Mouse (Mus musculus) embryonic facial prominence, embryonic 10.5 days (tissue): ENCODE measurements around the gene Igsf1. TPM values are rescaled to one million over a fixed set of nuclear protein-coding genes. Genes with fewer than 3 reads are reported as not detected.
A peak's percentile ranks its signal among the peaks of the same experiment; 100 is the strongest.

Source experiments
- DNase-seq: peaks from one replicate; pipeline ENCODE4 v3.0.0-alpha.2; 2017; ENCODE audit warnings: low spot score
- H3K27ac ChIP-seq: fragments of 300-500 bp; sonication (generic); replicated peaks from 2 replicates; pipeline ENCODE4 v1.5.1; 2016; ENCODE audit warnings: mild to moderate bottlenecking
- H3K27me3 ChIP-seq: fragments of 300-500 bp; sonication (generic); replicated peaks from 2 replicates; pipeline ENCODE4 v1.6.1; 2016; ENCODE audit warnings: low read depth, mild to moderate bottlenecking; ENCODE audit not compliant: poor library complexity, severe bottlenecking
- H3K36me3 ChIP-seq: fragments of 300-500 bp; sonication (generic); replicated peaks from 2 replicates; pipeline ENCODE4 v1.6.1; 2016; ENCODE audit warnings: mild to moderate bottlenecking, moderate library complexity
- H3K4me1 ChIP-seq: fragments of 300-500 bp; sonication (generic); 2 replicates; pipeline ENCODE4 v1.6.1; 2016
- H3K4me3 ChIP-seq: fragments of 300-500 bp; sonication (generic); 2 replicates; pipeline ENCODE4 v1.5.1; 2016; ENCODE audit warnings: mild to moderate bottlenecking, moderate library complexity
- H3K9me3 ChIP-seq: fragments of 300-500 bp; sonication (generic); 2 replicates; pipeline ENCODE4 v1.6.1; 2016; ENCODE audit warnings: mild to moderate bottlenecking
- WGBS: fragments of 180-500 bp; shearing (Covaris S2); methylation state at CpG from one replicate; pipeline ENCODE4 v1.1.7; 2016; 5-methylcytosine and 5-hydroxymethylcytosine counted together
- polyA plus RNA-seq: library from polyadenylated mRNA; unstranded; fragments of >200 nt; fragmentation: Nextera tagmentation; extraction: Ambion mirVana; gene quantifications from 2 replicates; pipeline ENCODE4 v1.2.1, GENCODE M21; 2016

The Igsf1 gene
- polyA plus RNA-seq, result 3.7 and 5.3 TPM in 2 replicates

- WGBS, result 21% methylated on average over 28 of the region's 28 CpGs
- Histone ChIP-seq H3K36me3 (no peaks in the 10 kb centered on the region), H3K9me3 (no peaks in the 10 kb centered on the region), H3K4me3 (peak within 1 kb of the TSS; percentile 52), H3K27me3 (no peaks in the 10 kb centered on the region), H3K4me1 (no peaks in the 10 kb centered on the region), H3K27ac (0 out of 2 replicates have a peak within 1 kb of the TSS, but pooled peaks have one; percentile 30)
- DNase-seq, result peak; percentile 72
Measured at GRCm38 (mm10) chrX:49797213-49798019, at the start of gene Igsf1. Gene Igsf1, minus strand, starts transcription at chrX:49797749.

GRCm38 (mm10) chrX:49770828-49771227, 26.7 kb downstream of the Igsf1 start:
- H3K27ac ChIP-seq, result no peak overlapping the region
- WGBS, result 31% methylated on average over 2 of the region's 2 CpGs
- no peaks in the 10 kb centered on the region for H3K9me3 ChIP-seq
- H3K27me3 ChIP-seq, result no peaks in the 10 kb centered on the region
- DNase-seq, result no peak
- no peaks in the 10 kb centered on the region for H3K36me3 ChIP-seq
- no peak overlapping the region for H3K4me3 ChIP-seq
- no peaks in the 10 kb centered on the region for H3K4me1 ChIP-seq

- WGBS, result 51% methylated on average over 5 of the region's 5 CpGs
- no peaks in the 10 kb centered on the region for H3K36me3 ChIP-seq
- no peaks in the 10 kb centered on the region for H3K4me1 ChIP-seq
- no peaks in the 10 kb centered on the region for H3K27me3 ChIP-seq
- H3K4me3 ChIP-seq, result no peak overlapping the region
- DNase-seq, result no peak
- H3K27ac ChIP-seq, result no peak overlapping the region
- H3K9me3 ChIP-seq, result no peaks in the 10 kb centered on the region
Measured at GRCm38 (mm10) chrX:49745192-49745591, 52.4 kb downstream of the Igsf1 start.

- Histone ChIP-seq H3K27ac (no peak within 1 kb of the TSS), H3K27me3 (no peaks in the 10 kb centered on the region), H3K9me3 (no peaks in the 10 kb centered on the region), H3K4me1 (no peaks in the 10 kb centered on the region), H3K4me3 (no peak within 1 kb of the TSS), H3K36me3 (no peaks in the 10 kb centered on the region)
- DNase-seq, result no peak
- 81% methylated on average over 2 of the region's 2 CpGs for WGBS
Measured at GRCm38 (mm10) chrX:49734959-49735358, 62.6 kb downstream of the Igsf1 start, which contains the start of gene Olfr1321. Gene Olfr1321, minus strand, starts transcription at chrX:49735059.

Other genes starting within 250 kb of the Igsf1 start
- gene Olfr1320, start 125.4 kb downstream of the Igsf1 start, polyA plus RNA-seq, result not detected in 2 replicates
- not detected in 2 replicates for gene Olfr1321, start 62.7 kb downstream of the Igsf1 start, polyA plus RNA-seq
- gene Olfr1322, start 93.7 kb upstream of the Igsf1 start, polyA plus RNA-seq, result not detected in 2 replicates
- gene Olfr1323, start 221.6 kb upstream of the Igsf1 start, polyA plus RNA-seq, result not detected in 2 replicates